Mouse (Mus musculus): ENCODE data around the gene Smarca2. TPM values are rescaled to one million over a fixed set of nuclear protein-coding genes. Genes with fewer than 3 reads are reported as not detected.
A peak's percentile ranks its signal among the peaks of the same experiment; 100 is the strongest.

Smarca2 gene
- total RNA-seq (2017), result 163 and 207 TPM in 2 replicates

DNA sequence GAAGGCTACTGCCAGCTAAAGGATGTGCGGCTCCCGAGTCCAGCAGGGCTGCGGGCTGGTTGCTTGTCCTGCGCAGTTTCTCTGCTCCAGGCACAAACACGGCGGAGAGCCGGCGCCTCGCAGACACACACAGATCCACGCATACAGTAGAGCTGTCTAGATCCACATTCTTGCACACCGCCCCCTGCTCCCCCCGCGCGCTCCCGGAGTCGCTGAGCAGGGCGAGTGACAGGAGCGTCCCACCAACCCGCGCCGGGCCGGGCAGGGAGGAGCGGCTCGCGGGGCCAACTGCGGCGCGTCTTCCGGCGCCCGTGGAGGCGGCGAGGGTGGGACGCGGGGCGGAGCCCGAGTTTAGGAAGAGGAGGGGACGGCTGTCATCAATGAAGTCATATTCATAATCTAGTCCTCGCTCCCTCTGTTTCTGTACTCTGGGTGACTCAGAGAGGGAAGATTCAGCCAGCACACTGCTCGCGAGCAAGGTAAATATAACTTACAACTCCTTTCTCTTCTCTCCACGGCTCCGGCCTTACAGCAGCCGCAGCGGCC lies at the start of gene Smarca2:
Gene Smarca2, plus strand, starts transcription at position 296 of the 546 bp plus-strand sequence.
- peak; percentile 76 to 82 for ATAC-seq (replicated peaks in 1 of 2; ENCODE audit: insufficient read depth in 1 of 2, low FRiP score in 2 of 2, low TSS enrichment in 1 of 2, low read depth in 1 of 2, poor library complexity in 2 of 2, severe bottlenecking in 2 of 2)

DNA sequence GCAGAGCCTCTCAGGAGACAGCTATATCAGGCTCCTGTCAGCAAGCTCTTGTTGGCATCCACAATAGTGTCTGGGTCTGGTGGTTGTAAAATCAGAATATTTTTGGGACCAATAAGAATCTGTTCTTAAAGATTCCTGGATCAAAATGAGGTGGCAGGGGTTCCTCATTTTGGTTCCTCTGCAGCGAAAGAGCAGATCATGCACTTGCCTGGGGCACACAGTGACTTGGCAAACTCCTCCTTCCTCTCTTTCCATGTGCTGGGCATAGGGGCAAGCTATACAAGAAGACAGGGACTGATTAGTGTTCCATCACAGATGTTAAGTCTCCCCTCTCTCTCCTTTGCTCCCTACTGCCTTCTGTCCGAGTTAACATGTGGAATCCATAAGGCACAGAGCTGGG lies 40.0 kb upstream of the Smarca2 start:
- peak; percentile 53 to 73; a peak in 1 of 4 replicates for ATAC-seq (replicated peaks in 1 of 2; ENCODE audit: insufficient read depth in 1 of 2, low FRiP score in 2 of 2, low TSS enrichment in 1 of 2, low read depth in 1 of 2, poor library complexity in 2 of 2, severe bottlenecking in 2 of 2)

DNA sequence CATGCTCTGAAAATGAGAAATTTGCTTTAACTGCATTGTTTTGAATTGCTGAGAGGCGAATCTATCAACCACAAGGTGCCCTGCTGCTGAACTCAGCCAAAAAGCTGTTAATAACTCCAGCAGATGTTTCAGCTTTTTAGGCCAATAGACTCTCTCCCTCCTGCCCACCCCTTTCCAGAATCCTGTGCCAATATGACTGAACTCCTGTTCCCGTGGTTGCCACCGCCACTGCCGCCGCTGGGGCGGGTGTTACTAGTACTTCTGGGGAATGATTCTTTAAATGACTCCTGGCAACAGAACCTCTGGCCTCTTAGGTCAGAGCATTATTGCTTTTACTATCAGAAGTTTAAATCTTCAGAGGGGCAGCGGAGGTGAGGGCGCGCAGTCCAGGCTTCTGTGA lies 38.7 kb upstream of the Smarca2 start:
- ATAC-seq (replicated peaks in 1 of 2; ENCODE audit: insufficient read depth in 1 of 2, low FRiP score in 2 of 2, low TSS enrichment in 1 of 2, low read depth in 1 of 2, poor library complexity in 2 of 2, severe bottlenecking in 2 of 2), result no peak

DNA sequence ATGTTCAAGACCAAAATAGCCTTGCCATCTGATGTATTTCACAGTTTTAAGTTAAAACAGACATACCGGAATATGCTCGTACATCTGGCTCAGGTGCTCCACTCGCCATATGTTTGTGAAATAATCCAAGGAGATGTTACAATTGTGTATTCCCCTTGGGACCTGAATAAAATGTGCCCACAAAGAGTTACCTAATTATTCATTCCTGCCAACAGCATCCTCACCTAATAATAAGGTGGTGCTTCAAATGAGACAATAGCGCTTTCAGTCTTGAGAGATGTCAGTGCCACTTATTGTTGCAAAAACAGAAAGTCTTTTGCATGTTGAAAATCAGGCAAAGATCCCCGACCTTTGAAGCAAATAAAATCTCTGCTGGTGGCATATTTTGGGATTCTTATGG lies 36.6 kb upstream of the Smarca2 start:
- no peak for ATAC-seq (replicated peaks in 1 of 2; ENCODE audit: insufficient read depth in 1 of 2, low FRiP score in 2 of 2, low TSS enrichment in 1 of 2, low read depth in 1 of 2, poor library complexity in 2 of 2, severe bottlenecking in 2 of 2)

DNA sequence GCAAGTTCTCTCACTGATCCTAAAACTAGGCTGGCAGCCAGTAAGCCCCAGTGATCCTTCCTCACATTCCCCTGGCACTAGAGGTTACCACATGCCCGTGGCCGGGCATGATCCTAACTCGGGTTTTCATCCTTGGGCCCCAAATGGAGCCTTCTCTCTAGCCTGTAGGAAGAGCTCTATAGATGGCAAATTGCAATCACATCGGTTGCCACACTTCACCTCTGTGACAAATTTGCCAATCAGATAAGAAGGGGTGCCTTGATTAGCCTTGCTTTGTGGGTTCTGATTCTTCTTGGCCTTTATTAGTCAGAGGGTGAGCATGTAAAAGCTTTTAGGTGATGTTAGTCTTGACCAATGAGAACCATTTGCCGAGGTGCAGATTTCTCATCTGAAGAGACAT lies 35.9 kb upstream of the Smarca2 start:
- no peak for ATAC-seq (replicated peaks in 1 of 2; ENCODE audit: insufficient read depth in 1 of 2, low FRiP score in 2 of 2, low TSS enrichment in 1 of 2, low read depth in 1 of 2, poor library complexity in 2 of 2, severe bottlenecking in 2 of 2)

DNA sequence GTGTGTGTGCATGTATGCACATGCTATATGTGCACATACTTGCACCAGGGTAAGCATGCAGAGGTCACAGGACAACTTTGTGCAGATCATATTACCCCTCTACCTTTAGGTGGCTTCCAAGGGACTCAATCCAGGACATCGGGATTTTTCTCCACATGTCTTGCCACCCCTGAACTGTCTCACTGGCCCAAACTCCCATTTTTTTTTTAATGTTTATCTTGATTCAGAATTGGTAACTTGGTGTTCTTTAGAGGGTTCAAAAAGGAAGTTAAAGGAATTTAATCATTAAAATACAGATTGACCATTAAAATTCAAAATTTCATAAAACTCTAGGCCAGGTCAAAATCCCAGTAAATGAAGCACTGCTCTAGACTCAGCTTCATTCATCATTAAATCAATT lies 35.4 kb upstream of the Smarca2 start:
- ATAC-seq (replicated peaks in 1 of 2; ENCODE audit: insufficient read depth in 1 of 2, low FRiP score in 2 of 2, low TSS enrichment in 1 of 2, low read depth in 1 of 2, poor library complexity in 2 of 2, severe bottlenecking in 2 of 2), result no peak

DNA sequence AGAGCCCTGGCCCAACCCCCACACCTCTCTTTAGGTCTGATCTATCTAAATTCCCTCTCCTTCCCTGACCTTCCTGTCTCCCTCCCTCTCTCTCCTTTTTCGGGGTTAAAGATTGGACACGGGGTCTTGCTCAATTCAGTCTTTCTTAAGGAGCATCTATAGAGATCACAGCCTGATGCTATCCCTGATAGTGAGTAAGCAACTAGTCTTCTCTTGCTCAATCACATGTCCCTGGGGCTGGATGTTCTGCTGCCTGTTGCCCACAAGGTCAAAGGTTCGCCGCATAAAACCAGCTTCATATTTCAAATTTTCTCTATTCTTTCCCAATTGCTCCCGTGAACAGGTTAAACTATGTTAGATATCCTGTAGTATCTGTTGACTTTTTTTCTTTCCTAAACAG lies 25.2 kb upstream of the Smarca2 start:
- ATAC-seq (replicated peaks in 1 of 2; ENCODE audit: insufficient read depth in 1 of 2, low FRiP score in 2 of 2, low TSS enrichment in 1 of 2, low read depth in 1 of 2, poor library complexity in 2 of 2, severe bottlenecking in 2 of 2), result no peak

DNA sequence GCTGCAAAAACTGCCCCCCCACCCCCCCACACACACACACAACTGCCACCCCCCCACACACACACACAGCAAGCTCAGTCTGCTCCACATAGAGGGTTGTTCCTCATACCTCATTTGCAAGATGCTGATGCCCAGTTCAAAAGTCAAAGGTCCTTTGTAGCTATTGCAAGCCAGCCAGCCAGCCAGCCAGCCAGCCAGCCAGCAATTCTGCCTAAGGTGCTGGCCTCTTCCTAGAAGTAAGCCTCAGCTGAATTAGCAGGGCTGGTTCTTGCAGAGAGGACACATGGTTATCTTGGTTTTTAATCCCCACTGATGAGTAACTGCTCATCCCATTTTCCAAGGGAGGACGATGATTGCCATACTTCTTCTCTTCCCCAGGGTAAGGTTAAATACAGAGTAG lies 24.8 kb upstream of the Smarca2 start:
- ATAC-seq (replicated peaks in 1 of 2; ENCODE audit: insufficient read depth in 1 of 2, low FRiP score in 2 of 2, low TSS enrichment in 1 of 2, low read depth in 1 of 2, poor library complexity in 2 of 2, severe bottlenecking in 2 of 2), result no peak

DNA sequence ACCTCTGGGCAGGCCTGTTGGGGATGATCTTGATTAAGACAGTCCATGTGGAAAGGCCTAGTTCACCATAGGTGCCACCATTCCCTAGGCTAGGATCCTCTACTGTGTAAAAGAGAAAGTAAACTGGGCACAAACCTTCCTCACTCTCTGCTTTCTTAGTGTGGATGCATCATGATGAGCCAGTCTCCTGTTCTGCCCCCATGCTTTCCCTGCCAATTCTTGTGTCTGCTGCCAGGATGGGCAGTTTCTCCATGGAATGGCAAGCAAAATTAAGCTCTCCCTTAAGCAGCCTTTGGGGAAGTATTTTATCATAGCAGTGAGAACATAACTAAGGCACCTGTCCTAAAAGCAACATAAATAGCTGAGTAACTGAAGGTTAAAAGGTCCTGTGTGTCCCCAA lies 10.2 kb upstream of the Smarca2 start:
- no peak for ATAC-seq (replicated peaks in 1 of 2; ENCODE audit: insufficient read depth in 1 of 2, low FRiP score in 2 of 2, low TSS enrichment in 1 of 2, low read depth in 1 of 2, poor library complexity in 2 of 2, severe bottlenecking in 2 of 2)

DNA sequence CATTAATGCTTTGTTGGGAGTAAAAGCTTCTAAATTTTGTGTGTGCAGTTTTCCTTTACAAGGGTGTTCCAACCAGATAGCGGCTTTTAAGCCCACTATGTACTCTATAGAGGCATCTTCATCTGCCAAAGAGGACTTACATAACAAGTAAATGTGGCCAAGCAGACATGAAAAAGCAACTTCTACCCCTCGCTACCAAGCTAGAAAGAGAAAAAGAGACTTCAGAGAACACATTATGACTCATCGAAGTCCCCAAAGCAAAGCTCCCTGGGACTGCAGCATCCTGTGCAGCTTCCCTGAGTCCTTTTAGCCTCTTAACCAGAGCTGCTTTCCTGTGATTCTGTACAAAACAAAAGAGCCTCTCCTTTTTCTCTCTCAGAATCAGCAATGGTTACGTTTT lies 3.4 kb upstream of the Smarca2 start:
- ATAC-seq (replicated peaks in 1 of 2; ENCODE audit: insufficient read depth in 1 of 2, low FRiP score in 2 of 2, low TSS enrichment in 1 of 2, low read depth in 1 of 2, poor library complexity in 2 of 2, severe bottlenecking in 2 of 2), result no peak

DNA sequence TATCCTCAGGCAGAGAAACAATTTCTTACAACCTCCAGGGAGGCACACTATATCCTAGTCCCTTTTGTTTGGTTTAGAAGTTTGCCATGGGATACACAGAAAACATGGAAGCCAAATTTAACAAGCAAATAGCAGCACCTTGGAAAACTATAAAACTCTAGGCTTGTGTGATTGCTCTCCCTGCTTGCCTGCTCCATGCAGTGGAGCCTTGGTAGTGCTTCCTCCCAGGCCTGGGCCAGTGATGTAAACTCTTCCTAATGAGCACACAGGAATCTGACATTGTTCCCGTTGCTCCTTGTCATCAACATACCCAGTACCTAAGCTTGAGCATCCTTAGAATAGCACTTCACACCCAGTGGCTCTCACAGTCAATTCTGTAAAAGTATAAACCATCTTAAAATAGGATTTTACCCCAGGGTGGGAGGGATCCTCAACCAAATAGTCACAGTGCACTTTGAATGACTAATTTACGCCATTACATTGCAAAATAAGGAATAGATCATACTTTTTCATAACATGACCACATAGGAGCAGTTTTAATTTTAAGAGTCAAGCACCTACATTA lies 1.5 kb upstream of the Smarca2 start:
- no peak for ATAC-seq (replicated peaks in 1 of 2; ENCODE audit: insufficient read depth in 1 of 2, low FRiP score in 2 of 2, low TSS enrichment in 1 of 2, low read depth in 1 of 2, poor library complexity in 2 of 2, severe bottlenecking in 2 of 2)

DNA sequence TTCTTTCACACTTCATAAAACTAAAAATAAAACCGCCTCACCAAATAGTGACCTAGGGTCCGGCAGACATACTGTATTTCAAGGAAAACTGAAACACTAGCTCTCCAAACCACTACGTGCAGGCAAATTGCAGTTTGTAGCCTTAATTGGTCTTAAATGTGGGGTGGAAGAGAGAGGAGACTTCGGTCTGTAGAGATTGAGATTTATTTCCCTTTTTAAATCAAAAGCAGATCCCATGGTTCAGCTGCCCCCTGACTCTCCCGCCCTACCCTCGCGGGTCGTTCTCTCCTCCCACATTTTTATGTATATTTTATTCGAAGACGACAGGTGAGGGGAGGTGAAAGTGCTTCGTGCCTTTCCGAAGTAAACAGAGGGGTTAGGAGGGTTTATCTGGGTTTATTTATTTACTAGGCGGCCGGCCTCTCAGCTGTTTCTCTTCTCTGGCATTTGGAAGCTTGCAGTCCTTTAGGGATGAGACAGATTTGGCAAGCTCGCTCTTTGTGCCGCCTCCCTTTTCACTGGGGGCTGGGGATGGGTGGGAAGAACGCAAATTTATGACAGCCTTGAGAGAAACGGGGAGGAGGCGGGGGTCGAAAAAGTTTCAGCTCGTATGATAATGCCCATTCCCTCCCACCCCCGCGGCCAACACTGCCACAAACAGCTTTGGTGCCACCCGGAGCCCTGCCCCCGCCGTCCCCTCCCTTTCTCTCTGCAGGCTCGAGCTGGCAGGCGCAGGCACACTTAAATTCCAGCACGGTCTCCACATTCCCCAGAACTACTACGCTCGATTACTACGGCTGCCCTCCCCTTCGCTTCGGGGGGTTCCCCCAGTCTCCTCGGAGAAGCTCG lies 720 bp upstream of the Smarca2 start:
- ATAC-seq (replicated peaks in 1 of 2; ENCODE audit: insufficient read depth in 1 of 2, low FRiP score in 2 of 2, low TSS enrichment in 1 of 2, low read depth in 1 of 2, poor library complexity in 2 of 2, severe bottlenecking in 2 of 2), result peak; percentile 17 to 19; a peak in 3 of 4 replicates

DNA sequence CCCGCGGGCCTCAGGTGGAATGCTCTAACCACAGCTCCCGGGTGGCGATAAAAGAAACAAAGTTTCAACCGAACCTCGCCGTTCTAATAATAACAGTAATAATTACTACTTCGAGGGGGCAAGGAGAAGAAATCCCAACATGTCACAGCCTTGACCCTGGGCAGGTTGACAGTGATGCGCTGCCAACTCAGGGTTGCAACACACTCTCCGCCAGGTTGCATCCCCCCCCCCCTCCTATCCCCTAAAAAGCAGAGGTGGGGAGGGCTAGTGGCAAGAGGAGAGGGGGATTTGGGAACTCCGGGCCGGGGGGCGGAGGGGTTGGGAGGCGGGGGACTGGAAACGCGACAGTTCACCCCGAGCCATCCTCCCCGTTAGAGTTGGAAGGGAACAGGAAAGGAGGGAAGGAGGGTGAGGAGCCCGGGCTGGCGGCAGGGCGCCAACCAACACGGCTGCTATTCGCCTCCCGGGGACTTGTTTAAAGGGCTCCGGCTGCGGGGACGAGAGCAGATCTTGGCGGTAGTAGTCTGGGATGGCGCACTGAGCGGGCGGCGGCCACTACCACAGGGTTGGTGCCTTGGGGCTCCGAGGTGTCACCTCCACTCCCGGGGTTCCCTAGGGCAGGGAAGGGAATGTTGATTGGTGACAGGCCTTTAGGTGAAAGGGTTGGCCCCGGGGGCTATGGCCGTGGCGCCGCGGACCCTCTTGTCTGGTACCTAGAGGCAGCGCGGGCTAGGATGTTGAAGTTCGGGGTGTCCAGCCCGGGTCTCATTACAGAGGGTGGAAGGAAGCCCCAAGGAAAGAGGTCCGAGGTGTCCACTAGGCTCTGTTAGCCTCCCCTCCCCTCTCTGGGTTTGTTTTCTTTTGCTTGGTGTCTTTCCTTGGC lies 829 bp downstream of the Smarca2 start:
- ATAC-seq (replicated peaks in 1 of 2; ENCODE audit: insufficient read depth in 1 of 2, low FRiP score in 2 of 2, low TSS enrichment in 1 of 2, low read depth in 1 of 2, poor library complexity in 2 of 2, severe bottlenecking in 2 of 2), result peak in 1 of 2 experiments; percentile 4; a peak in 1 of 4 replicates

DNA sequence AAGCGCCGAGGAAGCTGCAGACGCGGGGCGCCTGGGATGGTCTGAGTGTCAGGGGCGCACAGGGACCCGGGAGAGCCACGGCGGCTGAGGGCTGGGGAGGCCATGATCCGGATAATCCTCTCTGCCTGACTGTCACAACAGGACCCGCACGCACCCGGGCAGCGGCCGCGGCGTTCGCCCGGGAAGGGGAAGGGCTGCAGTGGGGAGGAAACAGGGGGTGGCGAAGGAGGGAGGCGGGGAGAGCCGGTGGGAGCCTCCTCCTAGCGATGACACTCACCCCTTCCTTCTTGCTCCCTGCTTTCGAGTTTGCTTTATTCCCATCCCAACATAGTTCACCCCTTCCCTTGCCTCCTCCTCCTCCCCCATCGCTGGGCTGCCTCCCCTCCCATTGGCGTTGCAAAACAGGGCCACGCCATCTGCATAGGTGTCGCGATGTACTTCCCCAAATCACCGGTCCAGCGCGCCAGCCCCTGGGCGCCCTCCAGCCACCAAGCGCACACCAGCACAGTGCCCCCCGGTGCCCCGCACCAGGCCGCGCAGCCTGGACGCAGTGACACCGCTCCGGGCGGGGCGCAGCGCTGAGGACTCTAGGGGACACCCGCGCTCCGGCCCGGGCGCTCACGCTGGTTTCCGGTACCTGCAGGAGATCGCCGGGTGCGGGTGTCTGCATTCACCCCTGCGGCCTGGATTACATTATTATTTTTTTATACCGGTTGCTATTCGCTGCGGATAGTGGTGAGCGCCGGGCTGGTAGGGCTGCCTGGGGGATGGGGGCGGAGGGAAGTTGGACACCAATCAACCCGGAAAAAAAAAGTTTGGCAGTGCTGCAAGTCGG lies 1.7 kb downstream of the Smarca2 start:
- ATAC-seq (replicated peaks in 1 of 2; ENCODE audit: insufficient read depth in 1 of 2, low FRiP score in 2 of 2, low TSS enrichment in 1 of 2, low read depth in 1 of 2, poor library complexity in 2 of 2, severe bottlenecking in 2 of 2), result peak; percentile 22 to 44

DNA sequence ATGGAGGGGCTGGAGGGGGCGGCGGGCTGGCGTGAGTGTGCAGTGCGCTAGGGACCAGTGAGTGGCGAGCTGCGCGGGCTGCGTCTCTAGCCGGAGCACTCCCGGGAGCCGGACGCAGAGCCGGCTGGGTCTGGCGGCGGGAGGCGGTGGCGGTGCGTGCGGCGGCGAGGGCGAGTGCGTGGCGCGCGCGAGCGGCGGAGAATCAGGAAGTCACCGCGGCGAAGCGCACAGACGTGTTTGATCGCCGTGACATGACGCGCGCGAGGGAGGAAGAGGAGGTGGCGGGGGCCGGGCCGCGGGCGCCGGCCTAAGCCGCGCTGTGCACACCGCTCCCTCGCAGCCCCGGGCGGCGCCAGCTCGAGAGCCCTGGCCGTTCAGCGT lies 2.3 kb downstream of the Smarca2 start:
- peak; percentile 19 to 34; a peak in 3 of 4 replicates for ATAC-seq (replicated peaks in 1 of 2; ENCODE audit: insufficient read depth in 1 of 2, low FRiP score in 2 of 2, low TSS enrichment in 1 of 2, low read depth in 1 of 2, poor library complexity in 2 of 2, severe bottlenecking in 2 of 2)

DNA sequence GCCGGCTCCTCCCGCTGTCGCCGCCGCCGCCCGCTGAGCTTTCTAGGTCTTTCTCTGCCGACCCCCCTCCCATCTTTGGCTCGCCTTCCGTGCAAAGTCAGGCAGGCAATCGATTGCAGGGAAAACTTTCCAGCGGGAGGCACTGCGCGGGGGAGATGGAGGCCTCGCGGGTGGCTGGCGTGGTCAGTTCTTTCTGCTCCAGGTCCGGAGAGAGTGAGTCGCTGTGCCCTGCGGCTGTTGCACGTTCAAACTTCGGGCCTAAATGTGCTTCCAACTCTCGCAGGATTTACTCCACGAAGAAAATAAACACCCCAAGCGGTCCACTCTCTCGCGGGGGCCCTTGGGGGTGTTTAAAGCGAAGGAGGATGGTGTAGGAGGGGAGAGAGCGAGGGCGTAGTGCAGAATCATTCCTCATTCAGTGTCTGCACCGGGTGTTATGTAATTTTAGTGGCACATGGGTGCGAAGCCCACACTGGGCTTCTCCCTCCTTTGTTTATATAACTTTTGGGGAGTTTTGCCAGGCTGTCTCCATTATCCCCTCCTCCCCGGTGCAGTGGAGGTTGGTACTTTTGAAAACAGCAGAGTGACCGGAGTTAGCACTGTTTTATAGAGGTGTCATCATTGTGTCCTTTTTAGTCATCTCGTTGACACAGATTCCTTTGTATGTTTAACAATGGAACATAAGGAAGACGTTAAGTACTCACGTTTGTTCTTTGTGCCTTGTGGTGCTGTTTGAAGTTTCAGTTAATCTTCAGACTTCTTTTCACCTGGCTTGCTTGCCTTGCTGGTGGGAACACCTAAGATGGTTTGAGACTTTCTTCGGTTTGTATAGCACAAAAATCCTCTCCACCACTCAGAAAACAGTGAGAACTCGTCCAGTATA lies 2.9 kb downstream of the Smarca2 start:
- ATAC-seq (replicated peaks in 1 of 2; ENCODE audit: insufficient read depth in 1 of 2, low FRiP score in 2 of 2, low TSS enrichment in 1 of 2, low read depth in 1 of 2, poor library complexity in 2 of 2, severe bottlenecking in 2 of 2), result no peak

All from hematopoietic stem cell, adult 5-6 weeks (primary cell).